Mouse (Mus musculus): ENCODE data around the gene Mamdc2.

The Mamdc2 gene

GRCm38 (mm10) chr19:23417668-23418067 lies 30.6 kb downstream of the Mamdc2 start:
- DNase-seq, result no peak

- no peak for DNase-seq
Observed at GRCm38 (mm10) chr19:23410800-23411199, 37.4 kb downstream of the Mamdc2 start.

- no peak for DNase-seq
Observed at GRCm38 (mm10) chr19:23410328-23410727, 37.9 kb downstream of the Mamdc2 start.

DNA sequence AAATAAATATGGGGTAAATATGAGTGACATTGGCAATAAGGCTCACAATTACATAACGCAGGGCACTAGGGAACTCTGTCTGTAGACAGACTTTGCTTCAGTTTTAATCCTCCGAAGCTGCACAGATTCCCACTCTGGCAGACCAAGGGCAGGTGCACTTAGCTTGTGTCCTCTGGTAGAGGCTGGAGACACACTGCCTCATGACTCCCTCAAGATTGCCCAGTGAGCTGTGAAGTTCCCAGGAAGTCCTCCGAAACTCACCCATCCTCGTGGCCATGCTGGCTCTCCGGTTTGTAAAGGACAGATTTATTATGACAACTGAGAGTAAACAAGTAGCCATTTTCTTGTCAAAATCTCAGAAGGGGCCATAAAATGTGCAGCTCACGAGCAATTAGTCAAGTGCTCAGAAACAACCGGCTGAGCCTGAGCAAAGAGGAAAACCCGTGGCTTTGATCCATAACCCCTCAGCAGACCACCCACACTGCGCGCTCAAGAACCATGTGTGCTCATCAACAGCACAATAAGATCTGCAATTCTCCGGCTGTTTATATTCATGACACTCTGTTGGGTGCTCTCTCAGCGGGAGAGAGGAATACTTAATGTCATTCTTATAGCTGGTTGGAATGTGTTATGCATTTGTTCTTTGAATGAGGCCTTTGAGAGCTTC lies 46.6 kb downstream of the Mamdc2 start:
- DNase-seq, result no peak

DNA sequence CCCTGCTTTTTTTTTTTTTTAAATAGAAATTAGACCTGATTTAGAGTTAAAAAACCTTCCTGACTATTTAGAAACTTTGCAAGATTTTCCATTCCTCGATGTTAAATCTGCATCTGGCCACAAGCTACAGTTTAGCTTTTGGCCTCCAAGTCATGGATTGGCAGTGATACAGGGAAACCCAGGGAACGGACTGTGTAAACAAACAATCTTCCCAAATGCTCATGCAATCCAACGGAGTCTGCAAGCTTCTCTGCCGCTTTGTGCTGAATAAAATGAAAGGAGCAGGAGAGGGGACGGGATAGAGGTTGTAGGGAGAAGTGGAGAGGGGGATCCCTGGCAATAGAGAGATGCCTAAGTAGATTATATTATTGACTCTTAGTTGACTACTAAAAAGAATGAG lies 47.8 kb downstream of the Mamdc2 start:
- DNase-seq, result peak; percentile 34

- DNase-seq, result no peak
Observed at GRCm38 (mm10) chr19:23395956-23396355, 52.3 kb downstream of the Mamdc2 start.

GRCm38 (mm10) chr19:23394597-23394996 lies 53.6 kb downstream of the Mamdc2 start:
- no peak for DNase-seq

DNA sequence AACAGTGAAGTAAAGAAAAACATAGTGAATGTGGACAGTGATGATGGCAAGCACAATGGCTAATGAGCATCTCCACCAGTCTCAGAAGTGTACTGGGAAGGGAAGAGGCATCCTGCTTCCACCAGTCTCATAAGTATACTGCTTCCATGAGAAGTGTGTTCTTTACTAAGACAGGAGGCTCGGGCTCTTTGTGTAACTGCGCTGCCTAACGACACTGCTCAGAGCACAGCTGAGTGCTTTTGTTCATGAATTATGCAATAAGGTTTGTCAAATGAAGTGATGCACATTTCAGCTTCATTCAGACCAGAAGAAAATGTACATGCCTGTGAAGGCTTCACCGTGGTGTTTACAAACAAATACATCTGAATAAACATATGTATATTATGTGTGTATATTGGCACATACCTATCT lies 59.4 kb downstream of the Mamdc2 start:
- no peak for DNase-seq

DNA sequence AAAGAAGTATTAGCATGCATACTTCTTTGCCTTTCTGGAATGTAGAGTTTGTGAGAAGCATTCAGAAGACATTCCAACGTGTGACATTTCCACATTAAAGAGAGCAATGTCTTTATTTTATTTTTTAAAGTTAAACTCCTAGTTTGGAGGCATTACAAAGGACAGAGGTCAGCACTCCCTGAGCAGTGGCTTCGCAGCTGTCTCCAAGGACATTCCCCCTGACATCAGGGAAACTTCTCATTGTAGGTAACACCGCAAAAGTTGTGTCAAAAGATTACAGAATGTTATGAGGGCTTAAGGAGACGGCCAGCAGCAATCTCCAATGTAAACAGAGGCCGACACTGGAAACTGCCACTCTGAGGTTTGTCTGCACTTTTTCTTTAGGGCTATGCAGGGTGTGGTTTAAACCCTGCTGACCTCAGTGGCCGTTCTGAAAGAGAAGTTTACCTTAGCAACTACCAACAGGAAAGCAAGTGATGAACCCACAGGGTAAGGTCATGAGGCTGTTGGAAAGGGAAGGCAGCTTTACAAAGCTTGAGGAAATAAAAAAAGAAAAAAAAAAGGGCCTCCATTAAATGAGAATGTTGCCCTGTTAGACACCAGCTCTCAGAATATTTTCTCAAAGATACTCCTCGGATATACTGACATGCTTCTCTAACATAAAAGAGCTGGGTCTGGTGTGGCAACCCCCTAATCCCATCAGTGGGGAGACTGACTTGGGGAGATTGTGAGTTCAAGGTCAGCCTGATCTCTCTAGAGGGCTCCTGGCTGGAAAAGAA lies 60.0 kb downstream of the Mamdc2 start:
- DNase-seq, result no peak

DNA sequence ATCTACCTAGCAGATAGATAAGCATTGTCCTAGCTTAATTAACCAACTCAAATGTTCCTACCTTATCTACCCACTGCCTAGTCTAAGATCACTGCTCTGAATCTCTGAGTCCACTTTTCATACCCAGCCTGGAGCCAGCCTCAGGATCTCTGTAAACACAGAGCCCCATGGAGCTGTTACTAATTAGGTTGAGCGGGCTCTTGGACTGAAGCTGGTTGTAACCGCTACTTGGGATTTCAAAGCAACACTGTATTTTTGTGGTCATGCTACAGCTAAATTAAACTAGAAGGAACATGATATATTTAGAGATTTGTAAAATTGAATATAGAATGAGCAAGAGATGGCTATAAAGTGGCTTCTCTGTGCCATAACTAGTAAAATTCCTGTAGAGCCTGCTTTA lies 65.8 kb downstream of the Mamdc2 start:
- DNase-seq, result no peak

GRCm38 (mm10) chr19:23380968-23381367 lies 67.3 kb downstream of the Mamdc2 start:
- DNase-seq, result no peak

- peak; percentile 47 for DNase-seq
Observed at GRCm38 (mm10) chr19:23379752-23380504, 68.3 kb downstream of the Mamdc2 start.

DNA sequence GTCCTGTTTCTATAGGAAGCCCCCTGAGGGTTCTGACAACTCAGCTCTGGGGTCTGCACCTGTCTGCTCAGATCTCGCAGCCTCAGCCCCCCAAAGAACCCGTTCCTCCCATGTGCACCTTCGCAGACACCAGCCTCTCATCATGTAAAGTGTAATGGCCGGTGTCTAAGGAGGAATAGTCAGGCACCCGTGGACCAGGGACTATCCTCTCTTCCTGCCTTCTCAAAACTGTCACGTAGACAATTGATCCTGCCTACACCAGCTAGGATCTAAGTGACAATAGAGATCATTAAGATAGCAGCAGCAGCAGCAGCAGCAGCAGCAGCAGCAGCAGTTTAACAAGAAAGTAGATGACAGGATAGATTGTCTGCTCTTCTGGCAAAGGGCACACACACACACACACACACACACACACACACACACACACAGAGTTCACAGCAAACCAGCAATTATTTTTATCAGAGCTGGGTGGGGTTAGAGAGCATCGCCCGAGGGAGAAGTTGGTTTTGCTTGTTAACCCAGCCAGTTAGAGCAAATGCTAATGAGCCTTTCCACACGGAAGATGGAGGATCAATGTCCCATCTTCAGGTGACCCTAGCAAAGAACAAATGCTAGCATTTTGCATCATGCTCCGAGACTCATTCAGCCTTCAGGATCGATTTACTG lies 71.6 kb downstream of the Mamdc2 start:
- no peak for DNase-seq

- DNase-seq, result peak; percentile 98
Observed at GRCm38 (mm10) chr19:23374941-23375656, 73.1 kb downstream of the Mamdc2 start.

GRCm38 (mm10) chr19:23373728-23374127 lies 74.5 kb downstream of the Mamdc2 start:
- no peak for DNase-seq

DNA sequence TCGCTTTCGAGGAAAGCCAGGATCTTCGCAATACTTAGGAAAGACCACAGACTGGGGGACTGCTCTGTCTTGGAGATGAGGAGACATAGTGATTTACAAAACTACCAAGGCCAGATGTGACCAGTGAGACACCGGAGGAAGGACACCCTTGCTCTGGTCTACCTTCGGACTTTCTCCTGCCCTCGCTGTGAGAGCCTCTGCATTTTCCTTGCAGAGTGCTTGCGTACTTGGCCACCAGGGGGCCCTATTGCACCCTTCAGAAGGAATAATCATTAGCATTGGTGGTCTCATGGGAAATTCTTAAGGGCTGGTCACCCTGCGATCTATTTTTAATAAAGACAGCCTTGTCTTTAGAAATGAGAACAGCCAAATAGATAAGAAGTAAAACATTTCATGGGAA lies 75.0 kb downstream of the Mamdc2 start:
- peak; percentile 70 for DNase-seq

- no peak for DNase-seq
Observed at GRCm38 (mm10) chr19:23369275-23369674, 79.0 kb downstream of the Mamdc2 start.

GRCm38 (mm10) chr19:23362006-23362405 lies 86.2 kb downstream of the Mamdc2 start:
- no peak for DNase-seq

GRCm38 (mm10) chr19:23361124-23361523 lies 87.1 kb downstream of the Mamdc2 start:
- DNase-seq, result peak; percentile 94

DNA sequence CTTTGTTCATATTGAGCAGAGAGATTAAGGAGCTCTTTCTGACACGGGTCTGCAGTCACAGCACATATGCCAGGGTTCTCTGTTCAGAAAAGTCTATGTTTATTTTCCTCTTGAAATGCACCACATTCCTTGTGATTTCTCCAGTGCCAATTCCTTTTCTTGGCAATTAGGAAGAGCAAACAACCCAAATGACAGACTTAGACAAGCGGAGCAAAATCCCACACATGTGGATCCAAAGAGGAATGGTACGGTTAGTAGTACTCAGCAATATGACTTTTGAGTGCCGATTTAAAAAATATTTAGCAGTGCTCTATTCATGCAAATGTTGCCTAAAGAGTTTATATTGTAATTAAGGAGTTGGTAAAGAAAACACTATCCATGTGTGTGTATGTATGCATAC lies 87.7 kb downstream of the Mamdc2 start:
- DNase-seq, result no peak

GRCm38 (mm10) chr19:23357253-23357652 lies 91.0 kb downstream of the Mamdc2 start:
- DNase-seq, result no peak

DNA sequence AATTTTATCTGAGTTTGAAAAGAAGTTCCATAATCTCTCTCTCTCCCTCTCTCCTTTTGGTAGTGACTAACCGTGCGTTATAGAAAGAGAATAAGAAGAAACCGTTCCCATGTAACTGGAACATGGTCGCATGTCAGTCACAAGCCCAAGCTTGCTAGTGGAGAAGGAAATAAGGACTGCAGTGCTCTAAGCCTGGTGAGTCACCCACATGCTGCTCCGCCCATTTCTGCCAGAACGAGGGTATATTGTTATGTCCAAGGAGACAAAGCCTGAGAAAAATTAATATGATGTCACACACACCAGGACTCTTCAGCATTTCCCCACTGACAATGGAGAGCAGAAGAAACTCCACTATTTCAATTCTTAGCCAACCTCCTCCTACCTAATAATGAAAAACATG lies 93.5 kb downstream of the Mamdc2 start:
- DNase-seq, result no peak
